Mouse (Mus musculus) layer of hippocampus, adult 6 months (tissue): Measurements from ENCODE around the gene Pdzd9. TPM values are rescaled to one million over a fixed set of nuclear protein-coding genes. Genes with fewer than 3 reads are reported as not detected.

Experiments
- long read RNA-seq, 2 experiments: library from polyadenylated mRNA; unstranded; transcript quantifications; one replicate each; pipeline ENCODE4 v2.0.0; 2019 to 2020
- polyA plus RNA-seq: library from polyadenylated mRNA; unstranded; fragments of <200 nt; fragmentation: Nextera tagmentation; gene quantifications from 2 replicates; pipeline ENCODE4 v1.2.3, GENCODE M21; 2021

The Pdzd9 gene
- polyA plus RNA-seq, result 0.13 and 0.18 TPM in 2 replicates
- long read RNA-seq, experiment 1, partial matches to known transcripts, result 0 of 2 reads
- long read RNA-seq, experiment 1, other reads (novel, unspliced or antisense), result 2 of 2 reads
- long read RNA-seq, experiment 2, result 0 reads

GRCm38 (mm10) chr7:120670153-120670875 is at the start of gene Pdzd9:
Gene Pdzd9, minus strand, starts transcription at chr7:120670343.

GRCm38 (mm10) chr7:120677001-120677643 is 7.0 kb upstream of the Pdzd9 start, which contains the start of gene Mosmo:
Gene Mosmo, plus strand, starts transcription at chr7:120677618.

GRCm38 (mm10) chr7:120634711-120635361 is 35.3 kb downstream of the Pdzd9 start, which contains the start of gene Uqcrc2:
Gene Uqcrc2, plus strand, starts transcription at chr7:120635176.

Other genes with a start within 250 kb of the Pdzd9 start
- 234 and 247 TPM in 2 replicates for gene Uqcrc2, start 35.2 kb downstream of the Pdzd9 start, polyA plus RNA-seq
- 9.6 and 11.2 TPM in 2 replicates for gene Mosmo, start 7.3 kb upstream of the Pdzd9 start, polyA plus RNA-seq
- 3.2 and 3.6 TPM in 2 replicates for gene Vwa3a, start 69.0 kb upstream of the Pdzd9 start, polyA plus RNA-seq
- not detected in 2 replicates for gene Gm5737, start 142.0 kb upstream of the Pdzd9 start, polyA plus RNA-seq
- 6.8 and 7.3 TPM in 2 replicates for gene Eef2k, start 172.5 kb upstream of the Pdzd9 start, polyA plus RNA-seq
- gene Polr3e, start 247.4 kb upstream of the Pdzd9 start, polyA plus RNA-seq, result 12.0 and 12.6 TPM in 2 replicates